Mouse (Mus musculus) heart, embryonic 13.5 days (tissue): ENCODE measurements around the gene Nsun2. TPM values are rescaled to one million over a fixed set of nuclear protein-coding genes. Genes with fewer than 3 reads are reported as not detected.
"Not testable (repeated sequence)": the region's sequence is repeated elsewhere in the genome, so short reads cannot be mapped to it uniquely, and the experiment has no call there.

Source experiments
- ATAC-seq: fragments of 200-750 bp; cut with Nextera tagmentation; 2 replicates; pipeline ENCODE4 v1.8.0; 2017; ENCODE audit warnings: moderate TSS enrichment; ENCODE audit not compliant: insufficient number of reproducible peaks, low FRiP score, low TSS enrichment; ENCODE audit errors: extremely low read depth
- H3K27ac ChIP-seq: fragments of 300-500 bp; sonication (generic); replicated peaks from 2 replicates; pipeline ENCODE4 v1.5.1; 2015; ENCODE audit warnings: moderate library complexity, mild to moderate bottlenecking, inconsistent platforms
- H3K27me3 ChIP-seq: fragments of 300-500 bp; sonication (generic); replicated peaks from 2 replicates; pipeline ENCODE4 v1.6.1; 2015; ENCODE audit warnings: mild to moderate bottlenecking, inconsistent platforms
- H3K36me3 ChIP-seq: fragments of 300-500 bp; sonication (generic); 2 replicates; pipeline ENCODE4 v1.6.1; 2015; ENCODE audit warnings: mild to moderate bottlenecking, inconsistent platforms
- H3K4me1 ChIP-seq: fragments of 300-500 bp; sonication (generic); 2 replicates; pipeline ENCODE4 v1.6.1; 2015; ENCODE audit warnings: inconsistent platforms
- H3K4me2 ChIP-seq: fragments of 300-500 bp; sonication (generic); 2 replicates; pipeline ENCODE4 v1.6.1; 2015; ENCODE audit warnings: inconsistent platforms, mild to moderate bottlenecking, moderate library complexity
- H3K4me3 ChIP-seq: fragments of 300-500 bp; sonication (generic); 2 replicates; pipeline ENCODE4 v1.5.1; 2015; ENCODE audit warnings: moderate library complexity, mild to moderate bottlenecking, inconsistent platforms
- H3K9ac ChIP-seq: fragments of 300-500 bp; sonication (generic); 2 replicates; pipeline ENCODE4 v1.6.1; 2015; ENCODE audit warnings: inconsistent platforms, mild to moderate bottlenecking, moderate library complexity
- H3K9me3 ChIP-seq: fragments of 300-500 bp; sonication (generic); 2 replicates; pipeline ENCODE4 v1.6.1; 2016; ENCODE audit warnings: inconsistent platforms
- WGBS: fragments of 180-500 bp; shearing (Covaris S2); methylation state at CpG from one replicate; pipeline ENCODE4 v1.1.7; 2015; ENCODE audit warnings: mixed read lengths; 5-methylcytosine and 5-hydroxymethylcytosine counted together
- polyA plus RNA-seq: library from polyadenylated mRNA; unstranded; fragments of >200 nt; fragmentation: Nextera tagmentation; extraction: Ambion mirVana; gene quantifications from 2 replicates; pipeline ENCODE4 v1.2.1, GENCODE M21; 2015

The Nsun2 gene
- polyA plus RNA-seq, 1 experiment from 2014 or later = 65.9 TPM

DNA sequence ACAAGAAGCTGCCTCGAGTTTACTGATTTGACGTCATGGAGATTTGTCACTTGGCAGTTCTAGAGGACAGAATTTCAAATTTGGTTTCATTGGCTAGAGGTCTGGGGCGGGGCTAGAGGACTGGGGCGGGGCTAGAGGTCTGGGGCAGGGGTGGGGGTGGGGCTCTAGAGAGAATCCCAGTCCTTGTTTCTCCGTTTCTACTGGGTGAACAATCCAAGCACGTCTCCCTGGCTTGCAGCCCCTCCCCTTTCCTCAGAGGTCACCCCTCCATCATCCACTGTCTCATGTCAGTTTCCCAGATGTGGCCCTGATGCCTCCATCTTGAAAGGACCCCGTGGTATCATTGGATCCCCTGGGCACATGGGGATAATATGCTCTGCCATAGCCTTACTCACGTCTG lies 21.5 kb downstream of the Nsun2 start:
- Histone ChIP-seq H3K9me3 (no peaks in the 10 kb centered on the region), H3K4me1 (peaks cover 10% of the 10 kb centered on the region), H3K4me3 (no peak overlapping the region), H3K4me2 (no peak overlapping the region), H3K27me3 (peaks cover 20% of the 10 kb centered on the region; the same call in 1 of the 2 replicates), H3K36me3 (no peaks in the 10 kb centered on the region), H3K9ac (no peak overlapping the region), H3K27ac (no peak overlapping the region)
- no peak for ATAC-seq
- WGBS = 26% methylated on average over 8 of the region's 8 CpGs

DNA sequence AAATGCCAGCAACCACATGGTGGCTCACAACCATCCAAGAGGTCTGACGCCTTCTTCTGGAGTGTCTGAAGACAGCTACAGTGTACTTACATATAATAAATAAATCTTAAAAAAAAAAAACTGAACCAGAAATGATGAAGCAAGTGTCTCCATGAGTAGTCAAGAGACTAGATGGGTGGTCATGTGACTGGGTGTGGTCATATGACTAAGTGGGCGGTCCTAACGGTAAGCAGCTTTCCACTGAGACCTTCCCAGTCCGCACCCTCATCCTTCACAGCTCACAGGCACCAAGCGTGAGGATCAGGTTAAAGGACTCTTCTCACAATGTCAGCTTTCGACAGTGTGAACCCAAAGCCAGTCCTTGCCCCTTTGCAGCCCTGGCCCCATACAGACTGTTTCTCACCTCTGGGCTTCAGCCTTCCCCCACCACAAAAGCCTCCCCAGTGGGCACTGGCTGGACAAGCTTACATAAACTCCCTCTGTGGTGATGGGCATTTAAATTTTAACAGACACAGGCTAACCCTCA lies 22.5 kb downstream of the Nsun2 start:
- Histone ChIP-seq H3K27me3 (peaks cover 15% of the 10 kb centered on the region; the same call in 1 of the 2 replicates), H3K9ac (no peak overlapping the region), H3K36me3 (no peaks in the 10 kb centered on the region), H3K4me1 (peaks cover 14% of the 10 kb centered on the region), H3K9me3 (no peaks in the 10 kb centered on the region), H3K27ac (no peak overlapping the region), H3K4me2 (no peak overlapping the region), H3K4me3 (no peak overlapping the region)
- 70% methylated on average over 6 of the region's 6 CpGs for WGBS
- ATAC-seq = no peak

DNA sequence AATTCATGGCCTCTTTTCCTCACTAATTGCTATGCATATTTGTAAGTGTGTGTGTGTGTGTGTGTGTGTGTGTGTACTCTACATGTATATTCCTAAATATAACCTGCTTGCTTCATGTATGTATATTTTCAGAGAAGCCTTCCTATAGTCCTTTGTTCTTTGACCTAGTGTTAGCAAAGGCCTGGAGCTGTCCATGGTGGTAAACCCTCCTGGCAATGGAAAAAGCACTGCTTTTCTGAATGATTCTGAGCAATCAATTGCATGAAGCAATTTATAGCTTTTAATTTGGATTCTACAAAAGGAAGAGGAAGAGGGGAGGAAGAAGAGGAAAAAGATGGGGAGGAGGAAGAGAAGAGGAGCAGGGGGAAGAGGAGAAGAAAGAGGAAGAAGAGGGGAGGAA lies 23.2 kb downstream of the Nsun2 start:
- Histone ChIP-seq H3K4me3 (no peak overlapping the region), H3K4me2 (no peak overlapping the region), H3K27ac (no peak overlapping the region), H3K4me1 (peaks cover 14% of the 10 kb centered on the region), H3K9ac (no peak overlapping the region), H3K36me3 (no peaks in the 10 kb centered on the region), H3K9me3 (no peaks in the 10 kb centered on the region), H3K27me3 (peaks cover 15% of the 10 kb centered on the region; the same call in 1 of the 2 replicates)
- no peak for ATAC-seq

DNA sequence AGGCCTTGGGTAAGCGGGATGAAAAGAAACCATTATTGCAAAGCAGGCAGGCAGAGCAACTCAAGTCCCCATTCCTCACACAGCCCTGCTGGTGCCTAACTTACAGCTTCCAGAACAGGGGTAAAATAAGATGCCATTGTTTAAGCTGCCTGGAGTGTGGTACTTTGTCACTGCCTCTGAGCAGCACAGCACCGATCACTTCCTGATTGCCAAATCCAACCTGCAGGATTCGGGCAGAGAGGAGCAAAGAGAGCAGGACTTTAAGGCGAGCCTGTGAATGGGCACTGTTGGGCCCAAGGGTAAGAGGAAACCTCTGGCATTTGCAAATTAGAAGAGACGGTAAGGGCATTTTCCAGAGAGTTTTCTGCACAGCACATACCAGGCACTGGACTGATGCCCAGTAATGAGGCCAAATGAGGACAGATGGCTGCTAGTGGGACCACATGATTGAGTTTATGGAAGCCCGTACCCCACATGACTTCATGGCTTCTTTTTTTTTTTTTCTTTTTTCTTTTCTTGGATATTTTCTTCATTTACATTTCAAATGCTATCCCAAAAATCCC lies 24.6 kb downstream of the Nsun2 start:
- no peak for ATAC-seq
- no peaks in the 10 kb centered on the region for H3K9me3 ChIP-seq
- WGBS = 74% methylated on average over 6 of the region's 6 CpGs
- no peak overlapping the region for H3K4me3 ChIP-seq
- H3K4me1 ChIP-seq = peaks cover 26% of the 10 kb centered on the region
- peaks cover 15% of the 10 kb centered on the region; the same call in 1 of the 2 replicates for H3K27me3 ChIP-seq
- no peak overlapping the region for H3K9ac ChIP-seq
- no peak overlapping the region for H3K27ac ChIP-seq
- no peaks in the 10 kb centered on the region for H3K36me3 ChIP-seq
- H3K4me2 ChIP-seq = no peak overlapping the region

DNA sequence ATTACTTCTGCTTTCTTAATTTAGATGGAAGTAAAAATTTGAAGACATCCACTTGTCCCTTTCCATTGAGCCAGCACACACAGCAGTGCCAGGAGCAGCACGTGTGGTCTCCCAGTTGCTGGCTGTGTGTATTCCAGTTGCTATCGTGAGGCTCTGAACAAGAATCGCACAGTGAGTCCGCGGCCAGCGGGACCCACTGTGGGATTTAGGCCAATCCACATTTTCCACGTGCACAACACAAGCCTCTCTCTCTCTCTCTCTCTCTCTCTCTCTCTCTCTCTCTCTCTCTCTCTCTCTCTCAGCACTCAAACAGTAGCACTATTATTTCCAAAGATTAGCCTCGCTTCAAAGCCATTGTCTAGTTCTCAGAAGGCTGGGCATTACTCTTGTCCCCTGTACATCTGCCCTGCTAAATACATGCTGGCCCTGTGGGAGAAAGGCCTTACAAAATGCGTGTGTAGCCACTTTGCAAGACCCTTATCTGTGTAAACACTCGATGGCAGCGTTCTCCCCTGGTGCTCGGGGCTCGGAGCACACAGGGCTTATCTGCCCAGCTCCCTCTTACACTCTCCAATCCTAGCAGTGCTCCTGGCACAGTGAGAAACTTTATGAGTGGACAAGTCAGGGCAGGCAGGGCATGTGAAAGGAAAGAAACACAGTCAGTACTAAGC lies 25.9 kb downstream of the Nsun2 start:
- Histone ChIP-seq H3K27ac (no peak overlapping the region; the same call in 1 of the 2 replicates), H3K9me3 (no peaks in the 10 kb centered on the region), H3K9ac (no peak overlapping the region), H3K4me3 (no peak overlapping the region), H3K4me2 (peak overlapping the region; percentile 38), H3K4me1 (peaks cover 39% of the 10 kb centered on the region), H3K27me3 (peaks cover 15% of the 10 kb centered on the region; the same call in 1 of the 2 replicates), H3K36me3 (no peaks in the 10 kb centered on the region)
- no peak for ATAC-seq
- 40% methylated on average over 13 of the region's 13 CpGs for WGBS

DNA sequence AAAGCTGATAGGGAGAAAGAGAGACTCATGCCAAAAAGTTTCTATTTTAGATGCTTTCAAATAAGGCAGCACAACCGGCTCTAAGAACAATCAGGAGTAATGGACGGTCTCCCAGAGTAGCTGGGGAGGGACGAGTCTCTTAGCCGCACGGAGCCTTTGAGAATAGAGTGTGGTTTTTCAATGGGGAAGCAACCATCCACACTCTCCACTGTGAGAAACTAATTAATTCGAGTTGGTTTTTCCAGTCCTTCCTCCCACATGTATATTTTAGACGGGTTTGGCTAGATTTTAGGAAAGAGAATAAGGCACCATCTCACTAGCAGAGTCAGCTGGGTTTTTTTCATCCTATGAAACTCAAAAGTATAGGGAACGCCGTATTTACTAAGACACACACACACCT lies 28.5 kb downstream of the Nsun2 start:
- H3K27ac ChIP-seq = no peak overlapping the region
- no peak for ATAC-seq
- peaks cover 39% of the 10 kb centered on the region for H3K4me1 ChIP-seq
- H3K27me3 ChIP-seq = peaks cover 13% of the 10 kb centered on the region; the same call in 1 of the 2 replicates
- WGBS = 76% methylated on average over 9 of the region's 9 CpGs
- H3K4me3 ChIP-seq = no peak overlapping the region
- no peaks in the 10 kb centered on the region for H3K36me3 ChIP-seq
- no peak overlapping the region for H3K9ac ChIP-seq
- H3K9me3 ChIP-seq = no peaks in the 10 kb centered on the region
- H3K4me2 ChIP-seq = no peak overlapping the region

DNA sequence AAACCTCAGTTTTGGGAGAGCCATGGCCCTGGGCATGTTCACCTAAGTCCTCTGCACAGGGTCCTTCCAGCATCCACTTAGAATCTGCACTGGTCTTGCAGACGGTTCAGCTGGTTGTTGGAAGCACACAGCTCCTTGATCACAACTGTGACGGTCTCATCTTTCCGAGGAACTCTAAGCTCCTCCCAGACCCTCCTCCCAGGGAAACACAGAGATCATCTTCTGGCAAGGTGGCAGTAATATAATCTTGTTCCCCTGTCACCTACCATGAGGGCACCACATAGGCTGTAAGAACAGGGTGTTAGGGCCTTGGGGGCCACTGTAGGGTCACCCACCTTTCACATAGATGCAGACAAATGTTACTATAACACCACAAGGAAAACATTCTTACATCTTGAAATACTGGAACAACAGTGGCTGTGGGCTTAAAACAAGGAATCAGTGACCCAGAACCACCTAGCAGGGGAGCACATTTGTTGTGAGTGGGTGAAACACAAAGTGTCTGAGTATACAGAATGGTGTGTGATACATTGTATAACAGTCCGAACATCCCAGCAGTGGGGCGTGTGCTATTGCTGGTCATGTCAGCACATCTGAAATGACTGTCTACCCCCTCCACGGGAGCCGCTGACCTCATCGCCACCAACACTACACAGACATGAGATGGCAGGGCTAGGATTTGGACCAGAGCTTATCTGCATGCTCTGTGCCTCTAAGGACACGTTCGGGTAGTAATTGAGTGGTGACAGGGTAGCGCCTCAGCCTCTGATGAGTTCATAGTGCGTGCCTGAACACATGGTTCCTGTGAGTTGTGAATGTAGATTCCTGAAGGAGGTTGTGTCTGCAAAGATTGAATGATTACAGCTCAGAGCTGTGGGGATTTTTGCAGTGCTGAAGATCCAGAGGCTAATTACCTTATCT lies 29.4 kb downstream of the Nsun2 start:
- Histone ChIP-seq H3K4me3 (no peak overlapping the region), H3K36me3 (no peaks in the 10 kb centered on the region), H3K27me3 (0 out of 2 replicates have a peak, but pooled peaks cover 4% of the 10 kb centered on the region), H3K27ac (peak overlapping the region; percentile 28; the same call in 1 of the 2 replicates), H3K4me2 (peak overlapping the region; percentile 26), H3K4me1 (peaks cover 39% of the 10 kb centered on the region), H3K9ac (no peak overlapping the region), H3K9me3 (no peaks in the 10 kb centered on the region)
- ATAC-seq = peak; percentile 79; the same call in 1 of the 2 replicates
- 30% methylated on average over 12 of the region's 12 CpGs for WGBS

DNA sequence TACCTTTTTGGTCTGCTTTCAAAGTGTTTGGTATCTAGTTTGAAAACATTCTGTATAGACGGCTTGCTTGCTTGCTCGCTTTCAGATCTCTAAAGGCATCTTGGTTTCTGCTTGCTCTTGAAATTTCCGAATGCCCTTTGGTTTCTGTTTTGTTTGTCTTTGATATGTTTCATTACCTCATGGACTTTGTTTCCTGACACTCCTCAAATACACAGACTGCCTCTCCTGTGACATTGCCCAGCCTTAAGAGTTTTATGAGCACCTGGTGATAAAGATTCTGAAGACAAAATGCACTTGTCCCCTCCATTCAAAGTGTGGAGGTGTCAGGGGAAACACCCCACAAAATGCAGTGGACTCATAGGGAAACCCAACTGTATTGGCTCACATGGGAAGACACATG lies 30.4 kb downstream of the Nsun2 start:
- ATAC-seq = no peak
- no peaks in the 10 kb centered on the region for H3K9me3 ChIP-seq
- WGBS = 47% methylated on average over 3 of the region's 3 CpGs
- no peaks in the 10 kb centered on the region for H3K36me3 ChIP-seq
- no peak overlapping the region for H3K9ac ChIP-seq
- no peak overlapping the region for H3K27ac ChIP-seq
- H3K4me3 ChIP-seq = no peak overlapping the region
- no peaks in the 10 kb centered on the region for H3K27me3 ChIP-seq
- H3K4me1 ChIP-seq = peaks cover 39% of the 10 kb centered on the region
- H3K4me2 ChIP-seq = peak overlapping the region; percentile 26

DNA sequence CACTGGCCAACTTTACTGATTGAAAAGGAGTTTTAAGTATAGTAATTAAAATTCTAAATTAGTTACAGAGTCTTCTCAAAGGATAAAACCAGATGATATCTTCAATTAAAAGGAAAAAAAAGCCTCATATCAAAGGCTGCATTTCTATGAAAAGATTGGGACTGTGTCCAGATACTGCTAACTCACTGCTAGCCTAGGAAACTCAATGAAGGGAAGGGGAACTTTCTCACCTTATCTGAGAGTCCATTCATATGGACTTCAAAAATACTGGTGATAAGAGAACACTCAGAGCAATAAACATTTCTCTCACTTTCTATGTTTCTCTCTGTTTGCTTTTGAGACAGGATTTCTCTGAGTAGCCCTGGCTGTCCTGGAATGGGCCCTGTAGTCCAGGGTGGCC lies 31.0 kb downstream of the Nsun2 start:
- no peak overlapping the region for H3K4me2 ChIP-seq
- peaks cover 33% of the 10 kb centered on the region for H3K4me1 ChIP-seq
- no peaks in the 10 kb centered on the region for H3K9me3 ChIP-seq
- H3K36me3 ChIP-seq = no peaks in the 10 kb centered on the region
- no peaks in the 10 kb centered on the region for H3K27me3 ChIP-seq
- H3K4me3 ChIP-seq = no peak overlapping the region
- no peak overlapping the region for H3K27ac ChIP-seq
- no peak for ATAC-seq
- H3K9ac ChIP-seq = no peak overlapping the region

DNA sequence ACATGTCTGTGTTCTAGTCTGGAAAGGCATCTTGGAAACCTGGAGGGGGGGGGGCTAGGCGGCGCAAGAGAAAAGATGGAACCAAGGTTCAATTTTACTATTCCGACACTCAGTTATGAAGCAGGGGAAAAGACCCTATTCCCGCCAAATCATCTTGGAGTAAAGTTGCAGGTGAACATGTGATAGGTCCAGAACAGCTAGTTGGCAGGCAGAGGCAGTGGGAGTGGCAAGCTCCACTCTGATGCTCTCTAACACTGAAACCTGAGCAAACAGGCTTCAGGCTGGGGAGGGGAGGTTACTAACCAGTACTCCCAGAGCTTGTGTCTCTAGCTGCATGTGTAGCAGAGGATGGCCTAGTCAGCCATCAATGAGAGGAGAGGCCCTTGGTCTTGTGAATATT lies 31.9 kb downstream of the Nsun2 start:
- WGBS = 84% methylated on average over 4 of the region's 4 CpGs
- ATAC-seq, H3K36me3 ChIP-seq, H3K27ac ChIP-seq, H3K4me3 ChIP-seq, H3K9me3 ChIP-seq, H3K27me3 ChIP-seq, H3K4me2 ChIP-seq, H3K9ac ChIP-seq: not testable (repeated sequence)
- H3K4me1 ChIP-seq = peaks cover 25% of the 10 kb centered on the region

DNA sequence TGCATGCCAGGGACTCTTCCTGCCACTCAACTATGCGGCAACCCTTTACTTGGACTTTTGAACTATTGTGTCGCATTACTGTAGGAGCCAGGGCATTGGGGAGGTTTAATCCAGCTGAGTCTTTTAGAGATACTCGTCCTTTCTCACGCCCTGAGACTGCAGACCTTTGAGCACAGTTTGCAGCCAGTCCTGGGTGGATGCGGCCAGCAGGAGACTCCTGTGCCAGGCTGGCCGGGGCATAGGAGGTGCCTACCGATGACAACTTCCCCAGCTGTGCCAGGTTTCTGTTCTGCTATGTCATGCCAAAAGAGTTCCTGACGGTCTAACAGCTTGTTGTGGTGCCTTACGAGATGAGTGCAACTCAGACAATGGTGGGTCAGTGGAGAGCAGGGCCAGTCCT lies 35.7 kb downstream of the Nsun2 start:
- WGBS = 77% methylated on average over 9 of the region's 9 CpGs
- no peak overlapping the region for H3K27ac ChIP-seq
- no peak overlapping the region for H3K4me2 ChIP-seq
- H3K27me3 ChIP-seq = no peaks in the 10 kb centered on the region
- H3K36me3 ChIP-seq = no peaks in the 10 kb centered on the region
- no peak overlapping the region for H3K4me3 ChIP-seq
- ATAC-seq = no peak
- H3K9ac ChIP-seq = no peak overlapping the region
- H3K9me3 ChIP-seq = no peaks in the 10 kb centered on the region
- H3K4me1 ChIP-seq = peaks cover 2% of the 10 kb centered on the region
